Mouse (Mus musculus): ENCODE measurements around the gene Usp9x. TPM values are rescaled to one million over a fixed set of nuclear protein-coding genes. Genes with fewer than 3 reads are reported as not detected.

The Usp9x gene
- total RNA-seq (2014; rRNA removed) (259 and 270 TPM in 2 replicates), polyA plus RNA-seq (2015; fragmentation: Nextera tagmentation; extraction: Ambion mirVana) (28.2 and 29.0 TPM in 2 replicates)

DNA sequence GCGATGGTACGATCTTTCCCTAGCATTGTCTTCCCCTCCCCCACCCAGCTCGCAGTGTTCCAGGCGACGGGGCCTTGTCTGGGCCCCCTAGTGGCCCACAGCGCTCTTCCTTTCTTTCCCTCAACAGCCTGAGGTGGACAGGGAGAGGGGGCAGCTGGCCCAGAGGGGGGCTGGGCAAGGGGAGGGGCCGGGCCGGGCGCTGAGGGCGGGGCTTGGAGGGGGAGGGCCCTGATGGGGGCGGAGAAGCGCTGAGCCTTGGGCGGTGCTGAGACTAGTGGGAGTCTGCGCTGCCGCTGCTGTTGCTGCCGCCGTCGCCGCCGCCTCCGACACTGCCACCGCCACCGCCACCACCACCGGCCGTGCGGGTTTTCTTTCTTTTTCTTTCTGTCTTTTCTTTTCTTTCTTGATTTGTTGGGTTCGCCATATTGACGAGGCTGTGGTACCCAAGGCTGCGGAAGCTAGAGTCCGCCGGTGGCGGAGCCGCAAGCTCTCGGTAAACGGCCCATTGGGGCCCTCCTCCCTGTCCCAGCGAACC lies at the start of gene Usp9x:
Gene Usp9x, plus strand, starts transcription at position 258 of the 535 bp plus-strand sequence.
- peak; percentile 92 for ATAC-seq
- Histone ChIP-seq H3K9me3 (ENCODE audit: low read length) (no peaks in the 10 kb centered on the region), H3K4me1 (ENCODE audit: insufficient read depth, low read length) (no peaks in the 10 kb centered on the region), H3K27me3 (ENCODE audit: insufficient read depth, low read length) (no peaks in the 10 kb centered on the region; the same call in 1 of the 2 replicates), H3K27ac (peak within 1 kb of the TSS; percentile 96), H3K4me2 (ENCODE audit: low read depth, low read length) (peak within 1 kb of the TSS; percentile 55), H3K36me3 (ENCODE audit: insufficient read depth, low read length) (no peaks in the 10 kb centered on the region), H3K9ac (replicated peaks; ENCODE audit: low read length) (peak within 1 kb of the TSS; percentile 90), H3K4me3 (ENCODE audit: low read length) (peak within 1 kb of the TSS; percentile 67)
- no peak for DNase-seq (ENCODE audit: low spot score)
- peak; percentile 75 for TF ChIP-seq CTCF (IDR thresholded peaks at IDR 0.05; ENCODE audit: low read depth)
- WGBS, result 20% methylated on average over 24 of the region's 36 CpGs

DNA sequence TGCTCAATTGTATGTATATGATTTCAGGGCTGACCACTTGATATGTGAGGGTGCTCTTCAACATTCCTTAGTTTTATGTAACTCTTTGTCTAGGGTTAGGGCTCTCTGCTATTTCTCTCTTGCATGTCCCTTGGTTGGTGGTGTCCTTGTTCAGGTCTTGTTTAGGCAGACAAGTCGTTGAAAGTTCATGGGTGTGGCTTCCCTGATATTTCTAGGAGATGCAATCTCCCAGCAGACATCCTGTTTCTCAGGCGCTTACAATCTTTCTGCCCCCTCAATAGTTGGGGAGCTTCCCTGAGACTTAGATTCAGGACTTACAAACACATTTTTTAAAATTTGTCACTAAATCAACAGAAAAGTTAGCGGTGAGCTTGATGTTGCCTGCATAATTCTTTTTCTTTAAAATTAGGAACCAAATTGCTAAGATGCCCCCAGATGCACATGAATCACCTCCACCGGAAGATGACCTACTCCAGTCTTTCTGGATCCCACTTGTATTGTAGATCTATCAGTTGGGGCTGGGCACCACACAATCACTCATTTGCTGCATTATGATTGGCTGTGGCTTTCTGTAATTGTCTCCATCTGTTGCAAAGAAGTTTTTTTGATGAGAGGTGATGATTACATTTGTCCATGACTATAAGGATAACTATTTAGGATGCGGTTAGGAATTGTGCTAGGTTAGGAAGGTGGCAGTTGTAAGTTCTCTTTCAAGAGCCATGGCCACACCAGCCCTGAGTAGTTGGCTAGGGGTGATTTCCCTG lies 48.6 kb upstream of the Usp9x start:
- Histone ChIP-seq H3K4me1 (ENCODE audit: insufficient read depth, low read length) (no peaks in the 10 kb centered on the region), H3K9me3 (ENCODE audit: low read length) (no peaks in the 10 kb centered on the region), H3K36me3 (ENCODE audit: insufficient read depth, low read length) (no peaks in the 10 kb centered on the region), H3K27ac (no peak overlapping the region), H3K4me2 (ENCODE audit: low read depth, low read length) (no peak overlapping the region), H3K27me3 (ENCODE audit: insufficient read depth, low read length) (no peaks in the 10 kb centered on the region), H3K9ac (replicated peaks; ENCODE audit: low read length) (no peak overlapping the region), H3K4me3 (ENCODE audit: low read length) (no peak overlapping the region)
- DNase-seq (ENCODE audit: low spot score) (no peak), ATAC-seq (no peak)
- no peak for TF ChIP-seq CTCF (IDR thresholded peaks at IDR 0.05; ENCODE audit: low read depth)
- 85% methylated on average over 5 of the region's 5 CpGs for WGBS

DNA sequence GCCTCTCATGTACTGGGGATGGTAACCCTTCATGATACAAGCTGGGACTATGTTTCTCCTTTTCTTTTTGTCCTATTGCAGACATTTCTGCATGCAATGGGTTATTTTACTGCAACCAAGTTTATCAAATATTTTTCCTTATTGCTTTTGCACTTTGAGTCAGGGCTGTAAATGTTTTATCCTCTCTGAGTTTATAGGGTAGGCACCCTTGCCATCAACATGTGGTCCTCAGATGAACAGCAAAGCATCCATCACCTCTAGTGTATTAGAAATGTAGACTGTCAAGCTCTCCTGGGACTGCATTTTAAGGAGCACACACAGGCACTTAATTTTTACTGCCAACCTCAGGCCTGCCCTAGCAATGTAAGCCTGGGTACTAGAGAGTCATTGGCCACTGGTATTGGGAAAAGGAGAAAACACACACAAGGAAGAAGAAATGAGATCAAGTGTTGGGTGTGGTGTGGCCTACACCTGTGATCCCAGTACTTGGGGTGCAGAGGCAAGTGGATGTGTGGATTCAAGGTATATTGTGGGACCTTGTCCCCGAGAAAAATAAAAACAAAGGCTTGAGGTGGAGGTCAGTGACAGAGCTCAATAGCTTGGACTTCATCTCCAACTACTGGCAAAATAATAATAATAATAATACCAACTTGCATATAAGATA lies 46.6 kb upstream of the Usp9x start:
- Histone ChIP-seq H3K4me3 (ENCODE audit: low read length) (no peak overlapping the region), H3K9me3 (ENCODE audit: low read length) (no peaks in the 10 kb centered on the region)
- WGBS, result 90% methylated on average over 1 of the region's 1 CpGs

DNA sequence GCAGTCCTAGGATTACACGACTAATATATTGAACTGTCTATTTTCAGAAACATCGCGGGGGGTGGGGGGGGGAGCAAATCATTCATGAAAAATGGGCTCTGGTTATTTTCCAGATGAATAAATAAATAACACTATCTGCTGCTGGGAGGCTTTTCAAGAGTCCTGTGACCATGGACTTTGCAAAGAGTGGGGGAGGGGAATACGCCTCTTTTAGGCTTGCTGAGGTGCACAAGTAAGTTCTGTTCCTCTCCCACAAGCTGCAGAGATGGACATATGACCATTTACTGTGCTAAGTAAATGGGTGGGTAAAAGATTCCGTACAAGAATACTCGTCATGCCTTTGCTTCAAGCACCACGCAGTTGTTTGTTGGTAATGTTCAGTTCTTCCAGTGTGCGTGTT lies 46.0 kb upstream of the Usp9x start:
- Histone ChIP-seq H3K27ac (no peak overlapping the region), H3K27me3 (ENCODE audit: insufficient read depth, low read length) (no peaks in the 10 kb centered on the region), H3K4me3 (ENCODE audit: low read length) (no peak overlapping the region), H3K9me3 (ENCODE audit: low read length) (no peaks in the 10 kb centered on the region), H3K9ac (replicated peaks; ENCODE audit: low read length) (no peak overlapping the region), H3K4me2 (ENCODE audit: low read depth, low read length) (no peak overlapping the region), H3K4me1 (ENCODE audit: insufficient read depth, low read length) (no peaks in the 10 kb centered on the region), H3K36me3 (ENCODE audit: insufficient read depth, low read length) (no peaks in the 10 kb centered on the region)
- TF ChIP-seq CTCF (IDR thresholded peaks at IDR 0.05; ENCODE audit: low read depth), result no peak
- DNase-seq (ENCODE audit: low spot score) (no peak), ATAC-seq (no peak)
- WGBS, result 80% methylated on average over 8 of the region's 8 CpGs

More for the DNA sequence above, 46.6 kb upstream of the Usp9x start:
- no peak for DNase-seq (ENCODE audit: low spot score)
- no peaks in the 10 kb centered on the region for H3K4me1 ChIP-seq (ENCODE audit: insufficient read depth, low read length)
- no peak for ATAC-seq
- no peak overlapping the region for H3K9ac ChIP-seq (replicated peaks; ENCODE audit: low read length)
- no peak overlapping the region for H3K4me2 ChIP-seq (ENCODE audit: low read depth, low read length)
- no peak for TF ChIP-seq CTCF (IDR thresholded peaks at IDR 0.05; ENCODE audit: low read depth)
- H3K27me3 ChIP-seq (ENCODE audit: insufficient read depth, low read length), result no peaks in the 10 kb centered on the region
- H3K36me3 ChIP-seq (ENCODE audit: insufficient read depth, low read length), result no peaks in the 10 kb centered on the region
- no peak overlapping the region for H3K27ac ChIP-seq

DNA sequence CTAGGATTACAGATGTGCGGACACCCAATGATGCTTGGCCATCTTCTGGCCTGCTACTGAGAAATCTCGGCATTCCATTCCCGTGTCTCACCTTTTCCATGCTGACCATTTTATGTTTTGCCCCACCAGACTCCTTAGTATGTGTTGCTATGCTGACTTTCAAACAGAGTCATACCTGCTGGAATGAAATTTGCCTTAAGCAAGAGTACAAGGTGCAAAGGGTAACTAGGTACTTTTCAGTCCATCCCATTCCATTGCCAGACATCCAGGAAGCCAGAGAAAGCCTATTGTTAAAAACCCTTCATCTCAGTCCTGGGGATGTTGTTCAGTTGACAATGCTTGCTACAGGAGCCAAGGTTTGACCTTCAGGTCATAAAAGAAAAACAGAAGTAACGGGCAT lies 43.1 kb upstream of the Usp9x start:
- Histone ChIP-seq H3K9me3 (ENCODE audit: low read length) (no peaks in the 10 kb centered on the region), H3K36me3 (ENCODE audit: insufficient read depth, low read length) (no peaks in the 10 kb centered on the region), H3K4me3 (ENCODE audit: low read length) (no peak overlapping the region), H3K4me2 (ENCODE audit: low read depth, low read length) (no peak overlapping the region), H3K27me3 (ENCODE audit: insufficient read depth, low read length) (no peaks in the 10 kb centered on the region), H3K4me1 (ENCODE audit: insufficient read depth, low read length) (no peaks in the 10 kb centered on the region), H3K27ac (no peak overlapping the region), H3K9ac (replicated peaks; ENCODE audit: low read length) (no peak overlapping the region)
- no peak for TF ChIP-seq CTCF (IDR thresholded peaks at IDR 0.05; ENCODE audit: low read depth)
- ATAC-seq (no peak), DNase-seq (ENCODE audit: low spot score) (no peak)
- WGBS, result 82% methylated on average over 4 of the region's 4 CpGs

DNA sequence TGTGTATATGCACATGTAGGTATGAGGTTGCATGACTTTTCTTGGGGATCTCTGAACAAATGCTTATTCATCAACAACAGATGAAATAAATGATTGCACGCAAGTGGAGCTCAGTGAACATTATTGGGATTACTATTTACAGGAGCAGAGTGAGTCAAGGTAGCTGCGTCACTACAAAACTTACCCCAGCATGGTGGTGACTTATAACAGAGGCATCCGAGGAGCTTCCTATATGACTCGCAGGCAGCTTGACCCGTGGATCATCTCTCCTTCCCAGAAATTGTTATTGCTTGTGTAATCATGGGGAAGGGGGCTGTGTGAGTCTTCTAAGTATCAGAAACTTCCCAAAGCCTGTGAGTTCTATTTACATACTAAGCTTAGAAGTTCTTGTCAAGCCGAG lies 41.3 kb upstream of the Usp9x start:
- Histone ChIP-seq H3K27ac (no peak overlapping the region), H3K4me2 (ENCODE audit: low read depth, low read length) (no peak overlapping the region), H3K9me3 (ENCODE audit: low read length) (no peaks in the 10 kb centered on the region), H3K36me3 (ENCODE audit: insufficient read depth, low read length) (no peaks in the 10 kb centered on the region), H3K4me3 (ENCODE audit: low read length) (no peak overlapping the region), H3K9ac (replicated peaks; ENCODE audit: low read length) (no peak overlapping the region), H3K27me3 (ENCODE audit: insufficient read depth, low read length) (no peaks in the 10 kb centered on the region), H3K4me1 (ENCODE audit: insufficient read depth, low read length) (no peaks in the 10 kb centered on the region)
- ATAC-seq (no peak), DNase-seq (ENCODE audit: low spot score) (no peak)
- TF ChIP-seq CTCF (IDR thresholded peaks at IDR 0.05; ENCODE audit: low read depth), result no peak
- WGBS, result 95% methylated on average over 6 of the region's 6 CpGs

All from hindbrain, postnatal 0 days (tissue).